Mouse (Mus musculus) forebrain, embryonic 11.5 days (tissue): ENCODE results near the gene S100a8. TPM values are rescaled to one million over a fixed set of nuclear protein-coding genes. Genes with fewer than 3 reads are reported as not detected.
A peak's percentile ranks its signal among the peaks of the same experiment; 100 is the strongest.

Experiments
- ATAC-seq: fragments of 200-750 bp; cut with Nextera tagmentation; replicated peaks from 2 replicates; pipeline ENCODE4 v1.8.0; 2017; ENCODE audit warnings: moderate TSS enrichment; ENCODE audit not compliant: low FRiP score
- DNase-seq: peaks from one replicate; pipeline ENCODE4 v3.0.0-alpha.2; 2017; ENCODE audit warnings: low spot score
- H3K27ac ChIP-seq: fragments of 300-500 bp; sonication (generic); 2 replicates; pipeline ENCODE4 v1.5.1; 2014; ENCODE audit warnings: low read depth, low read length
- H3K27me3 ChIP-seq: fragments of 300-500 bp; sonication (generic); 2 replicates; pipeline ENCODE4 v1.6.1; 2014; ENCODE audit warnings: mild to moderate bottlenecking, low read length, mixed read lengths; ENCODE audit not compliant: control insufficient read depth, insufficient read depth
- H3K36me3 ChIP-seq: fragments of 300-500 bp; sonication (generic); 2 replicates; pipeline ENCODE4 v1.6.1; 2014; ENCODE audit warnings: mild to moderate bottlenecking, low read length, moderate library complexity, mixed read lengths; ENCODE audit not compliant: control insufficient read depth, insufficient read depth
- H3K4me1 ChIP-seq: fragments of 300-500 bp; sonication (generic); replicated peaks from 2 replicates; pipeline ENCODE4 v1.6.1; 2014; ENCODE audit warnings: low read length, mixed read lengths; ENCODE audit not compliant: control insufficient read depth, insufficient read depth
- H3K4me2 ChIP-seq: fragments of 300-500 bp; sonication (generic); 2 replicates; pipeline ENCODE4 v1.6.1; 2014; ENCODE audit warnings: low read depth, mild to moderate bottlenecking, low read length, moderate library complexity, mixed read lengths; ENCODE audit not compliant: severe bottlenecking
- H3K4me3 ChIP-seq: fragments of 300-500 bp; sonication (generic); 2 replicates; pipeline ENCODE4 v1.5.1; 2014; ENCODE audit warnings: low read depth, low read length
- H3K9ac ChIP-seq: fragments of 300-500 bp; sonication (generic); 2 replicates; pipeline ENCODE4 v1.6.1; 2014; ENCODE audit warnings: low read length
- H3K9me3 ChIP-seq: fragments of 300-500 bp; sonication (generic); 2 replicates; pipeline ENCODE4 v1.6.1; 2016; ENCODE audit warnings: low read length, mixed read lengths; ENCODE audit not compliant: control insufficient read depth
- WGBS: fragments of 180-500 bp; shearing (Covaris S2); extraction: QIAGEN DNeasy Blood & Tissue Kit; methylation state at CpG from one replicate; pipeline ENCODE4 v1.1.7; 2014; 5-methylcytosine and 5-hydroxymethylcytosine counted together
- polyA plus RNA-seq: library from polyadenylated mRNA; unstranded; fragments of >200 nt; fragmentation: Nextera tagmentation; extraction: Ambion mirVana; gene quantifications from 2 replicates; pipeline ENCODE4 v1.2.1, GENCODE M21; 2014

S100a8 gene
- polyA plus RNA-seq, 1 experiment from 2014 or later = 6.9 TPM

- H3K27ac ChIP-seq = no peak overlapping the region
- no peaks in the 10 kb centered on the region for H3K36me3 ChIP-seq
- peak; percentile 6 for DNase-seq
- H3K9ac ChIP-seq = no peak overlapping the region
- no peaks in the 10 kb centered on the region for H3K9me3 ChIP-seq
- no peak overlapping the region for H3K4me3 ChIP-seq
- no peaks in the 10 kb centered on the region for H3K27me3 ChIP-seq
- H3K4me1 ChIP-seq = no peaks in the 10 kb centered on the region
- no peak for ATAC-seq
- H3K4me2 ChIP-seq = no peak overlapping the region
- WGBS = 79% methylated on average over 2 of the region's 2 CpGs
Measured at GRCm38 (mm10) chr3:90631984-90632383, 36.8 kb upstream of the S100a8 start.

GRCm38 (mm10) chr3:90638511-90639275 is 30.1 kb upstream of the S100a8 start:
- Histone ChIP-seq H3K36me3 (no peaks in the 10 kb centered on the region), H3K9me3 (no peaks in the 10 kb centered on the region), H3K4me2 (no peak overlapping the region), H3K9ac (no peak overlapping the region), H3K27me3 (no peaks in the 10 kb centered on the region), H3K27ac (no peak overlapping the region), H3K4me3 (no peak overlapping the region), H3K4me1 (no peaks in the 10 kb centered on the region)
- no peak for ATAC-seq
- WGBS = 62% methylated on average over 1 of the region's 1 CpGs
- DNase-seq = no peak

GRCm38 (mm10) chr3:90639511-90640154 is 29.1 kb upstream of the S100a8 start:
- DNase-seq = peak; percentile 70
- no peak overlapping the region for H3K4me2 ChIP-seq
- H3K4me1 ChIP-seq = no peaks in the 10 kb centered on the region
- H3K27ac ChIP-seq = no peak overlapping the region
- no peaks in the 10 kb centered on the region for H3K27me3 ChIP-seq
- H3K9me3 ChIP-seq = no peaks in the 10 kb centered on the region
- H3K9ac ChIP-seq = no peak overlapping the region
- WGBS = 52% methylated on average over 7 of the region's 7 CpGs
- ATAC-seq = 0 out of 2 replicates have a peak, but pooled peaks have one; percentile 21
- H3K4me3 ChIP-seq = no peak overlapping the region
- H3K36me3 ChIP-seq = no peaks in the 10 kb centered on the region

- no peaks in the 10 kb centered on the region for H3K27me3 ChIP-seq
- DNase-seq = no peak
- H3K27ac ChIP-seq = no peak overlapping the region
- H3K4me1 ChIP-seq = no peaks in the 10 kb centered on the region
- no peak for ATAC-seq
- whole genome bisulfite sequencing = 87% methylated on average over 7 of the region's 7 CpGs
- H3K4me3 ChIP-seq = no peak overlapping the region
- no peaks in the 10 kb centered on the region for H3K36me3 ChIP-seq
- H3K9ac ChIP-seq = no peak overlapping the region
- H3K4me2 ChIP-seq = no peak overlapping the region
- H3K9me3 ChIP-seq = no peaks in the 10 kb centered on the region
Measured at GRCm38 (mm10) chr3:90640981-90641380, 27.8 kb upstream of the S100a8 start.

GRCm38 (mm10) chr3:90644220-90644619 is 24.6 kb upstream of the S100a8 start:
- no peaks in the 10 kb centered on the region for H3K27me3 ChIP-seq
- 56% methylated on average over 3 of the region's 3 CpGs for WGBS
- H3K36me3 ChIP-seq = no peaks in the 10 kb centered on the region
- no peak overlapping the region for H3K9ac ChIP-seq
- H3K4me3 ChIP-seq = no peak overlapping the region
- H3K27ac ChIP-seq = no peak overlapping the region
- H3K9me3 ChIP-seq = no peaks in the 10 kb centered on the region
- DNase-seq (peak; percentile 59), ATAC-seq (no peak)
- no peaks in the 10 kb centered on the region for H3K4me1 ChIP-seq
- H3K4me2 ChIP-seq = no peak overlapping the region

- ATAC-seq = no peak
- no peak for DNase-seq
- Histone ChIP-seq H3K9ac (no peak overlapping the region), H3K4me3 (no peak overlapping the region), H3K9me3 (no peaks in the 10 kb centered on the region), H3K36me3 (no peaks in the 10 kb centered on the region), H3K4me2 (no peak overlapping the region), H3K27me3 (no peaks in the 10 kb centered on the region), H3K27ac (no peak overlapping the region), H3K4me1 (no peaks in the 10 kb centered on the region)
- WGBS = 92% methylated on average over 1 of the region's 1 CpGs
Measured at GRCm38 (mm10) chr3:90647291-90647690, 21.5 kb upstream of the S100a8 start.

- Histone ChIP-seq H3K9me3 (no peaks in the 10 kb centered on the region), H3K4me1 (no peaks in the 10 kb centered on the region), H3K9ac (no peak overlapping the region), H3K27me3 (no peaks in the 10 kb centered on the region), H3K27ac (no peak overlapping the region), H3K4me3 (no peak overlapping the region), H3K4me2 (no peak overlapping the region), H3K36me3 (no peaks in the 10 kb centered on the region)
- DNase-seq (no peak), ATAC-seq (no peak)
Measured at GRCm38 (mm10) chr3:90648981-90649380, 19.8 kb upstream of the S100a8 start.

- ATAC-seq = no peak
- Histone ChIP-seq H3K36me3 (no peaks in the 10 kb centered on the region), H3K4me2 (no peak overlapping the region), H3K9me3 (no peaks in the 10 kb centered on the region), H3K27me3 (no peaks in the 10 kb centered on the region), H3K4me3 (no peak overlapping the region), H3K9ac (no peak overlapping the region), H3K4me1 (no peaks in the 10 kb centered on the region), H3K27ac (no peak overlapping the region)
- no peak for DNase-seq
- WGBS = 94% methylated on average over 2 of the region's 2 CpGs
Measured at GRCm38 (mm10) chr3:90649832-90650231, 18.9 kb upstream of the S100a8 start.
